Mouse (Mus musculus) CD4-positive, CD25-positive, alpha-beta regulatory T cell, adult 4 months (primary cell): ENCODE results near the gene Akr1c13. TPM values are rescaled to one million over a fixed set of nuclear protein-coding genes. Genes with fewer than 3 reads are reported as not detected.

Experiments
- ATAC-seq: one replicate; pipeline ENCODE4 v1.8.0; 2017
- polyA plus RNA-seq, 2 experiments: library from polyadenylated mRNA; unstranded; fragments of 100-300 nt; shearing (Covaris generic); gene quantifications; one replicate each; pipeline ENCODE4 v1.2.1; 2017

Akr1c13 gene
- polyA plus RNA-seq, 2 experiments from 2014 or later = 44.8 to 57.0 TPM

DNA sequence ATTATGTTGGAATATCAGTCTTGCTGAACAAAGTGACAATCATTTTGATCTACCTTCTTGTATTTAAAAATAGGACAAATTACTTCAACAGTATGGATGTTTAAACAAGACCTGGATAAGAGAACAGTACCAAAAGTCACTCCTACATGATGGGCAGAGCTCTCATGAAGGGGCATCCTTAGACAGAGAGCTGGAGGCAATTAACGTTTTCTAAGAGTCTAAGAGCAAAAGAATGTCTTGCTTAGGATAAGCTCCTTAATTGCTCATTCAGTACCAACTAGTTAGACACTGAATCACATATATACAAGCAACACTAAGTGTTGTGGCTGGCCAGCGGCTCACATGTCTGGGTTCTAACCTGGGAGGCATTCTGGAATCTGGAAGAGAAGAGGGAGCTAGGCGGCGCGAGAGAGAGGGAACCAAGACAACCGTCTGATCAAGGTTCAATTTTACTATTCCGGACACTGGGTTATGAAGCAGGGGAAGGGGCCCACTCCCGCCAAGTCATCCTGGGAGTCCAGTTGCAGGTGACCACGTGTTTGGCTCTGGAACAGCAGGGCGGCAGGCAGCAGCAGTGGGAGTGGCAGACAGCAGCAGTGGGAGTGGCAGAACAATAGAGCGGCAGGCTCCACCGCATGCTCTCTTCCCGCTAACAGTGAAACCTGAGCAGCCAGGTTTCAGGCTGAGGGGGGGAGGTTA, 54.1 kb downstream of the Akr1c13 start:
- no peak for ATAC-seq

- ATAC-seq = no peak
These were observed 58.4 kb downstream of the Akr1c13 start for GRCm38 (mm10) chr13:4249347-4249746.

Other genes with a start within 250 kb of the Akr1c13 start
- gene Ucn3, start 245.8 kb upstream of the Akr1c13 start, polyA plus RNA-seq = not detected
- not detected for gene Akr1c14, start 142.1 kb upstream of the Akr1c13 start, polyA plus RNA-seq
- gene Akr1c18, start 40.5 kb upstream of the Akr1c13 start, polyA plus RNA-seq = under 1 TPM in 1 of 2 experiments, not detected in 1; 0.71 TPM
- gene Akr1c19, start 37.5 kb downstream of the Akr1c13 start, polyA plus RNA-seq = not detected
- 1 to 10 TPM; 8.7 to 9.9 TPM for gene Akr1c12, start 88.3 kb downstream of the Akr1c13 start, polyA plus RNA-seq
- not detected for gene Akr1c6, start 243.2 kb downstream of the Akr1c13 start, polyA plus RNA-seq